Mouse (Mus musculus) cerebellum, adult 2 months (tissue): ENCODE data around the gene Fa2h. TPM values are rescaled to one million over a fixed set of nuclear protein-coding genes. Genes with fewer than 3 reads are reported as not detected.
"Not testable (repeated sequence)": the region's sequence is repeated elsewhere in the genome, so short reads cannot be mapped to it uniquely, and the experiment has no call there.

Source experiments
- DNase-seq, 2 experiments: peaks; one replicate each; pipeline ENCODE4 v3.0.0; 2021
- H3K27ac ChIP-seq: fragments of 200-500 bp; 2 replicates; pipeline ENCODE4 v1.5.1; 2012; ENCODE audit warnings: low read length, control low read depth, inconsistent platforms; ENCODE audit not compliant: insufficient read depth
- H3K27me3 ChIP-seq: fragments of 200-500 bp; 2 replicates; pipeline ENCODE4 v1.6.1; 2012; ENCODE audit warnings: inconsistent platforms, mild to moderate bottlenecking, low read length, moderate library complexity; ENCODE audit not compliant: control insufficient read depth, insufficient read depth
- H3K4me1 ChIP-seq: fragments of 200-500 bp; 2 replicates; pipeline ENCODE4 v1.6.1; 2011; ENCODE audit warnings: low read length; ENCODE audit not compliant: control insufficient read depth, insufficient read depth
- H3K4me3 ChIP-seq: fragments of 200-500 bp; replicated peaks from 2 replicates; pipeline ENCODE3; 2011; ENCODE audit warnings: mild to moderate bottlenecking, low read depth, low read length, control low read depth; ENCODE audit not compliant: insufficient read depth
- CTCF ChIP-seq: fragments of 200-500 bp; IDR thresholded peaks from 2 replicates; pipeline ENCODE4 v1.5.1; 2011; ENCODE audit warnings: low read depth, mild to moderate bottlenecking, control low read depth, low read length, moderate library complexity, borderline replicate concordance; ENCODE audit not compliant: insufficient read depth
- POLR2A ChIP-seq: fragments of 200-500 bp; IDR thresholded peaks from 2 replicates; pipeline ENCODE4 v1.6.1; 2011; ENCODE audit warnings: low read length, control low read depth, borderline replicate concordance; ENCODE audit not compliant: insufficient read depth
- WGBS: fragments of 180-500 bp; shearing (Covaris S2); methylation state at CpG from one replicate; pipeline ENCODE4 v1.1.7; 2018; 5-methylcytosine and 5-hydroxymethylcytosine counted together
- polyA plus RNA-seq: library from polyadenylated mRNA; depleted of rRNA; stranded (reverse); fragments of >200 nt; gene quantifications from 2 replicates; pipeline ENCODE4 v1.2.3, GENCODE M21; 2012

The Fa2h gene
- polyA plus RNA-seq, 1 experiment = 107 TPM

- WGBS = 29% methylated on average over 17 of the region's 17 CpGs
- no peaks in the 10 kb centered on the region; the same call in 1 of the 2 replicates for H3K27me3 ChIP-seq
These were observed 56.2 kb downstream of the Fa2h start for GRCm38 (mm10) chr8:111337311-111337889.

GRCm38 (mm10) chr8:111336692-111337091 lies 56.9 kb downstream of the Fa2h start:
- WGBS = 93% methylated on average over 4 of the region's 4 CpGs
- no peaks in the 10 kb centered on the region for H3K4me1 ChIP-seq
- no peaks in the 10 kb centered on the region; the same call in 1 of the 2 replicates for H3K27me3 ChIP-seq
- no peak for DNase-seq
- no peak overlapping the region for H3K4me3 ChIP-seq
- H3K27ac ChIP-seq = no peak overlapping the region
- TF ChIP-seq POLR2A = no peak
- no peak for TF ChIP-seq CTCF

More at GRCm38 (mm10) chr8:111337311-111337889, 56.2 kb downstream of the Fa2h start:
- no peaks in the 10 kb centered on the region for H3K4me1 ChIP-seq
- no peak for DNase-seq
- H3K4me3 ChIP-seq = peak overlapping the region; percentile 63
- no peak overlapping the region for H3K27ac ChIP-seq
- TF ChIP-seq POLR2A (no peak), CTCF (no peak)

- Histone ChIP-seq H3K4me1 (no peaks in the 10 kb centered on the region), H3K27ac (no peak overlapping the region), H3K4me3 (no peak overlapping the region), H3K27me3 (no peaks in the 10 kb centered on the region)
- DNase-seq = no peak
- 91% methylated on average over 6 of the region's 6 CpGs for WGBS
- TF ChIP-seq POLR2A (no peak), CTCF (no peak)
These were observed 68.3 kb downstream of the Fa2h start for GRCm38 (mm10) chr8:111325222-111325790.

- Histone ChIP-seq H3K4me1 (no peaks in the 10 kb centered on the region), H3K27me3 (no peaks in the 10 kb centered on the region), H3K27ac (no peak overlapping the region), H3K4me3 (no peak overlapping the region)
- TF ChIP-seq CTCF (no peak), POLR2A (no peak)
- DNase-seq = no peak
- WGBS = 79% methylated on average over 12 of the region's 12 CpGs
These were observed 78.9 kb downstream of the Fa2h start for GRCm38 (mm10) chr8:111314729-111315128.

GRCm38 (mm10) chr8:111313961-111314360 lies 79.7 kb downstream of the Fa2h start:
- H3K27me3 ChIP-seq, H3K27ac ChIP-seq, H3K4me1 ChIP-seq, H3K4me3 ChIP-seq, DNase-seq: not testable (repeated sequence)
- WGBS = 94% methylated on average over 6 of the region's 6 CpGs

- Histone ChIP-seq H3K27ac (no peak overlapping the region), H3K4me3 (no peak overlapping the region), H3K27me3 (no peaks in the 10 kb centered on the region), H3K4me1 (no peaks in the 10 kb centered on the region)
- WGBS = 64% methylated on average over 3 of the region's 3 CpGs
- no peak for TF ChIP-seq POLR2A
- TF ChIP-seq CTCF = 0 out of 2 replicates have a peak, but pooled peaks have one; percentile 13
- DNase-seq = no peak
These were observed 80.9 kb downstream of the Fa2h start for GRCm38 (mm10) chr8:111312758-111313162.

GRCm38 (mm10) chr8:111310006-111310405 lies 83.6 kb downstream of the Fa2h start:
- not testable (repeated sequence) for DNase-seq, H3K27ac ChIP-seq, H3K4me1 ChIP-seq, H3K27me3 ChIP-seq, H3K4me3 ChIP-seq
- 93% methylated on average over 15 of the region's 15 CpGs for WGBS

- Histone ChIP-seq H3K27ac (no peak overlapping the region), H3K4me3 (no peak overlapping the region), H3K4me1 (no peaks in the 10 kb centered on the region), H3K27me3 (no peaks in the 10 kb centered on the region)
- whole genome bisulfite sequencing = 22% methylated on average over 5 of the region's 5 CpGs
- TF ChIP-seq CTCF = no peak
- DNase-seq = peak in 1 of 2 experiments; percentile 21
These were observed 88.4 kb downstream of the Fa2h start for GRCm38 (mm10) chr8:111305031-111305730.

- Histone ChIP-seq H3K4me3 (no peak overlapping the region), H3K27me3 (no peaks in the 10 kb centered on the region), H3K27ac (no peak overlapping the region), H3K4me1 (no peaks in the 10 kb centered on the region)
- DNase-seq = no peak
- WGBS = 92% methylated on average over 3 of the region's 3 CpGs
- TF ChIP-seq POLR2A = no peak
- TF ChIP-seq CTCF = no peak
These were observed 89.3 kb downstream of the Fa2h start for GRCm38 (mm10) chr8:111304359-111304758.

- not testable (repeated sequence) for H3K27me3 ChIP-seq, H3K4me1 ChIP-seq, H3K27ac ChIP-seq, H3K4me3 ChIP-seq, DNase-seq
- 80% methylated on average over 5 of the region's 5 CpGs for WGBS
These were observed 90.4 kb downstream of the Fa2h start for GRCm38 (mm10) chr8:111303076-111303803.
